Mouse (Mus musculus) heart, embryonic 12.5 days (tissue): Measurements from ENCODE around the gene Nt5c1b. TPM values are rescaled to one million over a fixed set of nuclear protein-coding genes. Genes with fewer than 3 reads are reported as not detected.

Experiments
- ATAC-seq: fragments of 200-750 bp; cut with Nextera tagmentation; 2 replicates; pipeline ENCODE4 v1.8.0; 2017; ENCODE audit warnings: moderate TSS enrichment, moderate library complexity; ENCODE audit not compliant: insufficient number of reproducible peaks, low FRiP score
- H3K27ac ChIP-seq: fragments of 300-500 bp; sonication (generic); 2 replicates; pipeline ENCODE4 v1.5.1; 2016; ENCODE audit warnings: mild to moderate bottlenecking, moderate library complexity; ENCODE audit not compliant: poor library complexity, severe bottlenecking
- H3K27me3 ChIP-seq: fragments of 300-500 bp; sonication (generic); replicated peaks from 2 replicates; pipeline ENCODE4 v1.6.1; 2016; ENCODE audit warnings: mild to moderate bottlenecking, moderate library complexity
- H3K36me3 ChIP-seq: fragments of 300-500 bp; sonication (generic); 2 replicates; pipeline ENCODE4 v1.6.1; 2016; ENCODE audit warnings: mild to moderate bottlenecking, moderate library complexity
- H3K4me1 ChIP-seq: fragments of 300-500 bp; sonication (generic); replicated peaks from 2 replicates; pipeline ENCODE4 v1.6.1; 2016; ENCODE audit warnings: mild to moderate bottlenecking
- H3K4me2 ChIP-seq: fragments of 300-500 bp; sonication (generic); 2 replicates; pipeline ENCODE4 v1.6.1; 2016; ENCODE audit warnings: mild to moderate bottlenecking, moderate library complexity
- H3K4me3 ChIP-seq: fragments of 300-500 bp; sonication (generic); 2 replicates; pipeline ENCODE4 v1.5.1; 2016; ENCODE audit warnings: mild to moderate bottlenecking
- H3K9ac ChIP-seq: fragments of 300-500 bp; sonication (generic); 2 replicates; pipeline ENCODE4 v1.6.1; 2016; ENCODE audit warnings: mild to moderate bottlenecking, moderate library complexity
- H3K9me3 ChIP-seq: fragments of 300-500 bp; sonication (generic); replicated peaks from 2 replicates; pipeline ENCODE4 v1.6.1; 2016; ENCODE audit warnings: mild to moderate bottlenecking, moderate library complexity
- WGBS: fragments of 180-500 bp; shearing (Covaris S2); methylation state at CpG from one replicate; pipeline ENCODE4 v1.1.7; 2016; 5-methylcytosine and 5-hydroxymethylcytosine counted together
- polyA plus RNA-seq: library from polyadenylated mRNA; unstranded; fragments of >200 nt; fragmentation: Nextera tagmentation; extraction: Ambion mirVana; gene quantifications from 2 replicates; pipeline ENCODE4 v1.2.1, GENCODE M21; 2016

Gene Nt5c1b
- polyA plus RNA-seq, 1 experiment from 2014 or later = not detected

- Histone ChIP-seq H3K9me3 (no peaks in the 10 kb centered on the region), H3K36me3 (no peaks in the 10 kb centered on the region), H3K27me3 (no peaks in the 10 kb centered on the region), H3K27ac (no peak overlapping the region), H3K4me3 (no peak overlapping the region), H3K9ac (no peak overlapping the region), H3K4me2 (no peak overlapping the region), H3K4me1 (no peaks in the 10 kb centered on the region)
- no peak for ATAC-seq
- 67% methylated on average over 3 of the region's 3 CpGs for WGBS
Observed at GRCm38 (mm10) chr12:10422347-10422746, 52.6 kb downstream of the Nt5c1b start.

GRCm38 (mm10) chr12:10425982-10426863, 56.5 kb downstream of the Nt5c1b start:
- no peaks in the 10 kb centered on the region for H3K36me3 ChIP-seq
- no peaks in the 10 kb centered on the region for H3K9me3 ChIP-seq
- H3K27ac ChIP-seq = no peak overlapping the region
- H3K4me1 ChIP-seq = no peaks in the 10 kb centered on the region
- no peak for ATAC-seq
- H3K4me3 ChIP-seq = no peak overlapping the region
- WGBS = 71% methylated on average over 9 of the region's 9 CpGs
- H3K4me2 ChIP-seq = no peak overlapping the region
- H3K27me3 ChIP-seq = no peaks in the 10 kb centered on the region
- H3K9ac ChIP-seq = no peak overlapping the region

GRCm38 (mm10) chr12:10430999-10431398, 61.2 kb downstream of the Nt5c1b start:
- no peaks in the 10 kb centered on the region for H3K4me1 ChIP-seq
- H3K4me3 ChIP-seq = no peak overlapping the region
- H3K4me2 ChIP-seq = no peak overlapping the region
- no peak overlapping the region for H3K9ac ChIP-seq
- H3K9me3 ChIP-seq = no peaks in the 10 kb centered on the region
- 88% methylated on average over 1 of the region's 1 CpGs for WGBS
- ATAC-seq = no peak
- H3K36me3 ChIP-seq = no peaks in the 10 kb centered on the region
- no peaks in the 10 kb centered on the region for H3K27me3 ChIP-seq
- H3K27ac ChIP-seq = no peak overlapping the region

DNA sequence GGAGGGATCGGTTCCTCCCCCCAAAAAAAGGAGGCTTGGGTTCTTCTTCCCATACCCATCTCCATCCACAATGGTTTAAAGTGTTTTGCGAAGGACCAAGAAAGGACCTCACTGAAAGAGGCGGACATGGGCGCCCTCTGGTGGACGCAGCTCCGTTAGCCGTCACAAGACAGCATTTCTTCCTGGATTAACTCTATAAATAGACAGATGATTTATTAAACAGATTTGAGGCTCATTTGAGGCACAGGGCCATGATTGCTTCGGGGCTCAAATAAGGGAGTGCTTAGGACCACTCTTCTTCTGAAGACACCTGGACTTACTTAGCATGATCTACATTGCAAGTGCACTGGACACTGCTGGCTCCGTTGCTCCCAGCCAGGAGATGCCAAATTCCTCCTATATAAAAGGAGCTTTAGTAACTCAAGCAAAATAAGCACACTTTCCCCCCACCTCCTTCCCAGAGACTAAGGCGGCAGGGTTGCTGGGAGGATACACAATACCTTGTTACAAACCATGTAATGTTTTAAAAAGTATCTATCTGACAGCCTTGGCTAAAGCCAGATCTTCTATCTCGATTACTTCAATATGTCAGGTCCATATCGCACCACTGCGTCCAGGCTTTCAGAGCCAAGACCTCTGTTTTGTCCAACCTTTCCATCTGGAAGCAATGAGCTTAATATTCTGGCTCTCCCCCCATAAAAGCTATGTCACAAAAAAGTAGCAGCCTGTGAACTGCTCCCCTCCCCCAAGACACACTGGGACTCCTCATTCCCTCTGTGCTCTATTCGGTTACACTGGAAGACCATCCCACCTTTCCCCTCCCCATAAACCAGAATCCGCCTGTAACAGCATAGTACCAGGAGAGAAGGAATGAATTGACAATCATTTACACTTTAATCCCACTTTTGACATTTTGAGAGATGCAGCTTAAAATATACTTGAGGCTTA, 68.6 kb downstream of the Nt5c1b start:
- no peaks in the 10 kb centered on the region; the same call in 1 of the 2 replicates for H3K27me3 ChIP-seq
- no peaks in the 10 kb centered on the region for H3K36me3 ChIP-seq
- no peaks in the 10 kb centered on the region for H3K4me1 ChIP-seq
- H3K9me3 ChIP-seq = no peaks in the 10 kb centered on the region
- no peak for ATAC-seq
- H3K4me2 ChIP-seq = no peak overlapping the region
- no peak overlapping the region for H3K9ac ChIP-seq
- no peak overlapping the region for H3K27ac ChIP-seq
- no peak overlapping the region for H3K4me3 ChIP-seq
- 32% methylated on average over 15 of the region's 15 CpGs for WGBS

Other genes with a start within 250 kb of the Nt5c1b start
- gene Rdh14, start 20.8 kb downstream of the Nt5c1b start, polyA plus RNA-seq = 52.1 and 52.2 TPM in 2 replicates